Mouse (Mus musculus) T-cell, adult 66 days (primary cell): ENCODE results near the gene E2f7. TPM values are rescaled to one million over a fixed set of nuclear protein-coding genes. Genes with fewer than 3 reads are reported as not detected.

ENCODE experiments used
- total RNA-seq, 2 experiments: library from RNA; stranded (reverse); gene quantifications; 3 replicates in 1 of 2; 4 replicates in 1 of 2; pipeline ENCODE4 v1.2.4; 2023

Gene E2f7
- 1 to 10 TPM; 1.1 to 2.7 TPM for total RNA-seq

GRCm38 (mm10) chr10:110744686-110745639 is at the start of gene E2f7:
E2f7 (plus strand) TSS chr10:110745439.

Other genes starting within 250 kb of the E2f7 start
- under 1 TPM in 1 of 2 experiments, not detected in 1; 0.79 TPM for gene Csrp2, start 174.3 kb downstream of the E2f7 start, total RNA-seq